Mouse (Mus musculus) cerebellum, adult 2 months (tissue): ENCODE results near the gene Grifin.

ENCODE experiments used
- CTCF ChIP-seq: fragments of 200-500 bp; IDR thresholded peaks from 2 replicates; pipeline ENCODE4 v1.5.1; 2011; ENCODE audit warnings: low read depth, mild to moderate bottlenecking, control low read depth, low read length, moderate library complexity, borderline replicate concordance; ENCODE audit not compliant: insufficient read depth
- POLR2A ChIP-seq: fragments of 200-500 bp; IDR thresholded peaks from 2 replicates; pipeline ENCODE4 v1.6.1; 2011; ENCODE audit warnings: low read length, control low read depth, borderline replicate concordance; ENCODE audit not compliant: insufficient read depth

GRCm38 (mm10) chr5:140567321-140567720, 2.5 kb upstream of the Grifin start:
- no peak for TF ChIP-seq CTCF
- TF ChIP-seq POLR2A = no peak
